Mouse (Mus musculus) heart, embryonic 14.5 days (tissue): ENCODE data around the gene Dact3. TPM values are rescaled to one million over a fixed set of nuclear protein-coding genes. Genes with fewer than 3 reads are reported as not detected.

ENCODE experiments used
- ATAC-seq: fragments of 200-750 bp; cut with Nextera tagmentation; 2 replicates; pipeline ENCODE4 v1.8.0; 2017; ENCODE audit warnings: low read depth, moderate TSS enrichment; ENCODE audit not compliant: insufficient number of reproducible peaks, insufficient read depth, low FRiP score
- H3K27ac ChIP-seq, 2 experiments: fragments of 200-500 bp in 1 of 2; fragments of 300-500 bp in 1 of 2; sonication (generic) in 1 of 2; replicated peaks in 1 of 2; 2 replicates each; pipeline ENCODE4 v1.5.1; 2012 to 2014; ENCODE audit warnings: low read depth in 2 of 2, low read length in 2 of 2, control low read depth in 1 of 2, mild to moderate bottlenecking in 1 of 2, mixed read lengths in 1 of 2; ENCODE audit not compliant: control insufficient read depth in 1 of 2, insufficient read depth in 1 of 2
- H3K27me3 ChIP-seq: fragments of 300-500 bp; sonication (generic); 2 replicates; pipeline ENCODE4 v1.6.1; 2014; ENCODE audit warnings: mild to moderate bottlenecking, low read length, control low read depth; ENCODE audit not compliant: control insufficient read depth, insufficient read depth
- H3K36me3 ChIP-seq: fragments of 300-500 bp; sonication (generic); 2 replicates; pipeline ENCODE4 v1.6.1; 2014; ENCODE audit warnings: mild to moderate bottlenecking, control low read depth, low read length, mixed read lengths; ENCODE audit not compliant: control insufficient read depth, insufficient read depth
- H3K4me1 ChIP-seq, 2 experiments: fragments of 200-500 bp in 1 of 2; fragments of 300-500 bp in 1 of 2; sonication (generic) in 1 of 2; 2 replicates each; pipeline ENCODE4 v1.6.1; 2012 to 2014; ENCODE audit warnings: low read length in 2 of 2, control low read depth in 1 of 2, mixed read lengths in 1 of 2; ENCODE audit not compliant: control insufficient read depth in 2 of 2, insufficient read depth in 2 of 2
- H3K4me2 ChIP-seq: fragments of 300-500 bp; sonication (generic); 2 replicates; pipeline ENCODE4 v1.6.1; 2014; ENCODE audit warnings: mild to moderate bottlenecking, low read length
- H3K4me3 ChIP-seq, 2 experiments: fragments of 200-500 bp in 1 of 2; fragments of 300-500 bp in 1 of 2; sonication (generic) in 1 of 2; 2 replicates each; pipeline ENCODE4 v1.5.1; 2012 to 2014; ENCODE audit warnings: low read length in 2 of 2, mild to moderate bottlenecking in 2 of 2, control low read depth in 1 of 2, low read depth in 1 of 2, moderate library complexity in 1 of 2; ENCODE audit not compliant: control insufficient read depth in 1 of 2, insufficient read depth in 1 of 2
- H3K9ac ChIP-seq: fragments of 300-500 bp; sonication (generic); 2 replicates; pipeline ENCODE4 v1.6.1; 2014; ENCODE audit warnings: mild to moderate bottlenecking, low read length
- H3K9me3 ChIP-seq: fragments of 300-500 bp; sonication (generic); 2 replicates; pipeline ENCODE4 v1.6.1; 2016; ENCODE audit warnings: low read length, control low read depth; ENCODE audit not compliant: control insufficient read depth
- WGBS: fragments of 180-500 bp; shearing (Covaris S2); extraction: QIAGEN DNeasy Blood & Tissue Kit; methylation state at CpG from one replicate; pipeline ENCODE4 v1.1.7; 2014; 5-methylcytosine and 5-hydroxymethylcytosine counted together
- polyA plus RNA-seq: library from polyadenylated mRNA; unstranded; fragments of >200 nt; fragmentation: Nextera tagmentation; extraction: Ambion mirVana; gene quantifications from 2 replicates; pipeline ENCODE4 v1.2.1, GENCODE M21; 2014

Gene Dact3
- polyA plus RNA-seq, 1 experiment from 2014 or later: 13.8 TPM

GRCm38 (mm10) chr7:16839427-16840108, 35.5 kb upstream of the Dact3 start:
- Histone ChIP-seq H3K4me1 (peaks cover 12% of the 10 kb centered on the region in 2 experiments; a peak in 3 of 4 replicates), H3K27me3 (no peaks in the 10 kb centered on the region), H3K36me3 (peaks cover 62% of the 10 kb centered on the region), H3K9ac (no peak overlapping the region), H3K4me2 (no peak overlapping the region), H3K9me3 (no peaks in the 10 kb centered on the region), H3K4me3 (no peak overlapping the region), H3K27ac (no peak overlapping the region)
- ATAC-seq: no peak
- WGBS: 92% methylated on average over 12 of the region's 12 CpGs

GRCm38 (mm10) chr7:16840109-16840491, 35.0 kb upstream of the Dact3 start:
- H3K36me3 ChIP-seq: peaks cover 57% of the 10 kb centered on the region
- H3K4me3 ChIP-seq: no peak overlapping the region
- peaks cover 14 to 17% of the 10 kb centered on the region in 2 experiments for H3K4me1 ChIP-seq
- H3K9me3 ChIP-seq: no peaks in the 10 kb centered on the region
- H3K9ac ChIP-seq: no peak overlapping the region
- no peak for ATAC-seq
- no peak overlapping the region for H3K4me2 ChIP-seq
- H3K27me3 ChIP-seq: no peaks in the 10 kb centered on the region
- no peak overlapping the region for H3K27ac ChIP-seq
- WGBS: 85% methylated on average over 2 of the region's 2 CpGs

- peaks cover 50% of the 10 kb centered on the region for H3K36me3 ChIP-seq
- WGBS: 68% methylated on average over 4 of the region's 4 CpGs
- H3K4me1 ChIP-seq: peaks cover 17 to 23% of the 10 kb centered on the region in 2 experiments
- H3K27me3 ChIP-seq: no peaks in the 10 kb centered on the region
- H3K4me3 ChIP-seq: no peak overlapping the region
- H3K9me3 ChIP-seq: no peaks in the 10 kb centered on the region
- H3K27ac ChIP-seq: peak overlapping the region in 1 of 2 experiments; percentile 87; a peak in 1 of 4 replicates
- no peak overlapping the region for H3K9ac ChIP-seq
- no peak overlapping the region for H3K4me2 ChIP-seq
- no peak for ATAC-seq
These were observed 34.0 kb upstream of the Dact3 start for GRCm38 (mm10) chr7:16841078-16841477.

GRCm38 (mm10) chr7:16841561-16842560, 33.3 kb upstream of the Dact3 start:
- ATAC-seq: no peak
- H3K9ac ChIP-seq: peak overlapping the region; percentile 88; the same call in 1 of the 2 replicates
- peak overlapping the region; percentile 60 to 74 for H3K4me3 ChIP-seq
- no peaks in the 10 kb centered on the region for H3K9me3 ChIP-seq
- H3K36me3 ChIP-seq: peaks cover 48% of the 10 kb centered on the region
- peaks cover 17 to 23% of the 10 kb centered on the region in 2 experiments for H3K4me1 ChIP-seq
- peak overlapping the region; percentile 68 to 87 for H3K27ac ChIP-seq
- peak overlapping the region; percentile 97 for H3K4me2 ChIP-seq
- 35% methylated on average over 11 of the region's 11 CpGs for WGBS
- no peaks in the 10 kb centered on the region for H3K27me3 ChIP-seq

- Histone ChIP-seq H3K4me3 (peak within 1 kb of the TSS; percentile 60 to 74), H3K9me3 (no peaks in the 10 kb centered on the region), H3K9ac (peak within 1 kb of the TSS; percentile 88), H3K4me2 (peak within 1 kb of the TSS; percentile 97), H3K36me3 (peaks cover 48% of the 10 kb centered on the region), H3K4me1 (peaks cover 17 to 23% of the 10 kb centered on the region in 2 experiments), H3K27me3 (no peaks in the 10 kb centered on the region), H3K27ac (peak within 1 kb of the TSS; percentile 74 to 87)
- under 1% methylated on average over 32 of the region's 32 CpGs for WGBS
- peak; percentile 81 for ATAC-seq
These were observed 32.5 kb upstream of the Dact3 start, which contains the start of gene Prkd2 for GRCm38 (mm10) chr7:16842645-16843063. Gene Prkd2, plus strand, starts transcription at chr7:16842902.

DNA sequence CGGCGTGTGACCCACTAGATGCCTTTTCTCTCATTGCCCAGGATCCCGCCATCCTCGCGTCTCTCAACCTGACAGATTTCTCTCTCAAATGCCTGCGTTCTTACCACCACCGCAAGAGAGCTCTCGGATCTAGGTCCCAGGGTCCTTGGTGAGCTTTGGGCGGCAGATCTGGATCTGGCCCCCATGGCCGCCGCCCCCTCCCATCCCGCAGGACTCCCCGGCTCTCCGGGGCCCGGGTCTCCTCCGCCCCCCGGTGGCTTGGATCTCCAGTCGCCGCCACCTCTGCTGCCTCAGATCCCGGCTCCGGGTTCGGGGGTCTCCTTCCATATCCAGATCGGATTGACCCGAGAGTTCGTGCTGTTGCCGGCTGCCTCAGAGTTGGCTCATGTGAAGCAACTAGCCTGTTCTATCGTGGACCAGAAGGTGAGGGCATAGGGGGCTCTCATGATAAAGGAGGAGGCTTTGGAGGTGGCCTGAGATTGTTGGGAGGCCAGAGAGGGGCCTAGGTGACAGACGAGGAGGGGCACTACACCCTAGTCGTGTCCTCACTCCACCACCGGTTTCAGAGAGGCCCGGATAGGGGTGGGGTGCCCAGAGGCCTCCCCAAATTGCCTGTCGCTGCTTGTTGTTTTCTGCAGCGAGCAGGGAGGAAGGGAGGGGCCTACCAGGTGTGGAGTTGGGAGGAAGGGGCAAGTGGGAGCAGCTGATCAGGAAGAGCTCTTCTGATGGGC, 31.5 kb upstream of the Dact3 start:
- no peak for ATAC-seq
- no peaks in the 10 kb centered on the region for H3K9me3 ChIP-seq
- peaks cover 17 to 23% of the 10 kb centered on the region in 2 experiments for H3K4me1 ChIP-seq
- peaks cover 38% of the 10 kb centered on the region for H3K36me3 ChIP-seq
- H3K9ac ChIP-seq: peak overlapping the region; percentile 88
- H3K27ac ChIP-seq: peak overlapping the region; percentile 74 to 87
- peak overlapping the region; percentile 60 to 74 for H3K4me3 ChIP-seq
- H3K4me2 ChIP-seq: peak overlapping the region; percentile 97
- H3K27me3 ChIP-seq: no peaks in the 10 kb centered on the region
- 2% methylated on average over 33 of the region's 33 CpGs for WGBS

GRCm38 (mm10) chr7:16844696-16845071, 30.4 kb upstream of the Dact3 start:
- H3K9me3 ChIP-seq: no peaks in the 10 kb centered on the region
- H3K27me3 ChIP-seq: no peaks in the 10 kb centered on the region
- H3K4me2 ChIP-seq: peak overlapping the region; percentile 97
- H3K9ac ChIP-seq: peak overlapping the region; percentile 88
- H3K36me3 ChIP-seq: peaks cover 38% of the 10 kb centered on the region
- peak overlapping the region; percentile 42 to 74 for H3K4me3 ChIP-seq
- ATAC-seq: no peak
- peak overlapping the region; percentile 86 to 87 for H3K27ac ChIP-seq
- H3K4me1 ChIP-seq: peaks cover 17 to 23% of the 10 kb centered on the region in 2 experiments
- WGBS: 54% methylated on average over 3 of the region's 3 CpGs
